Mouse (Mus musculus): ENCODE measurements around the gene Efcab3.

Efcab3 gene

DNA sequence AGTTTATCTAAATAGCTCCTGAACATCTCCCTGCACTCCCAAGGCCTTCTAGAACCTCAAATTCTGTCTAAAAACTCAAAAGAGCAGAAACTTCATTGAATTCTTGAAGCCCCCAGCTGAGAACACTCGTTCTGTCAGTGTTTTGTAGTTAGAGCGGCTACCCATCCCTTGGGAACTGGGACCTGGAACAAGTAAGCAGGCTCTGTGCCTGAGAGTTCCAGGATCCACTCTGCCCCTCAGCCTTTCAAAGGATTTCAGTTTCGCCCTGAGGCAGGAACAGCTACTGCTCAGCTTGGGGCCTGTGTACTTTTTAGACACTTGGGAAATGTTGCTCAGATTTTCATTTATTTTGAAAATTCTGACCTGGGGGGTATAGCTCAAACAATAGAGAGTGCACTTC, 83.2 kb downstream of the Efcab3 start, which contains the start of gene Gm10842:
Gm10842 (plus strand) TSS at position 301 of the 400 bp plus-strand sequence.
- DNase-seq (ENCODE audit: low spot score in 2 of 2) = no peak

DNA sequence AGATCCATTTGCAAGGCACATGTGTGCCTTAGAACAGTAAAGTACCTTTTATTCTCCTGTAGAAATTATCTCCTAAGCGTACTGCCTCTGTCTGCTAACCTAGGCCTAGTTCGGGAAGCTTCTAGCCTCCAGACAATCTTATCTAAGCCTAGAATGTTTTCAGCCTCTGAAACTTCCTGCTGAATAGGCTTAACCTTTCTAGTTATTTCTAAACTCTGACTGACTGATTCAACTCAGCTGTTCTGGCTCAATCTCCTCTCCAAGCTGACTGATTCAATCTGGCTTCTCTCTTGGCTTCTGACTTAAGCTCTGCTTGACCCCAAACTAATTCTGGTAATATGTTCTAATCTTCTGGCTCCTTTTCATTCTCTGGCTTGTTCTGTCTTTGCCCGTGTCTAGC, 86.0 kb downstream of the Efcab3 start:
- DNase-seq (ENCODE audit: low spot score in 2 of 2) = no peak

DNA sequence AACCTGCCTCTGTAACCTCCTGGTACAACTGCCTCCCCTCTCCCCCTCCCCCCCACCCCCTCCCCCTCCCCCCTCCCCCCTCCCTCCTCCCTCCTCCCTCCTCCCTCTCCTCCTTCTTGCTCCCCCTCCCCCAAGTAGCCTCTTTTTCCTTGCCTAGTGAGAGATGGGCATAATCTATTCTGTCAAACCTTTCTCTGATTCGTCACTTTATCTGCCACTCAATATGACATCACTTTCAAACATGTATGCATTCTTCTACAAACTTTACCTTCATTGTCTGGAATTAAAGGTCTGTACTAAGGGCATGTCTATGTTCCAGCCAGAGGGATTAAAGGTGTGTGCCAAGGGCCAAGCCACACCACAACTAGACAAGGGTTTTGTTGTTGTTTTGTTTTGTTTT, 86.4 kb downstream of the Efcab3 start:
- no peak for DNase-seq (ENCODE audit: low spot score in 2 of 2)

DNA sequence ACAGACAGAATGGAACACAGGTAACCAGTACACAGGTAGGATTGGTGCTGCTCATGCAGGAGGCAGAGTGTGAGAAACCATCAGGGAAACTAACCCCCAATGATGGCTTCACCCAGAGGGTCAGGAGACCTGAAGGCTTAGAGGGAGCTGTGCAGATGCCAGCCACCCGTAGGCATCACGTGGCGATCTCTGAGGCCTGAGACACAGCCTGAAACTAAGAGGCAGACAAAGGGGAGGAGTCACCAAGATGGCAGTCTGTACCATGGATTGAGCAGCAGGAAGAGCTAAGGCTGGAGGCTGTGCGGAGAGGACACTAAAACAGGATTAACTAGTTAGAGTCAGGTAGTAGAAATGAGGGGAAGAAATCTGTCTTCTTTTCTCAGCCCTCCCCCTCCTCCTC, 87.3 kb downstream of the Efcab3 start:
- DNase-seq (ENCODE audit: low spot score in 2 of 2) = no peak

DNA sequence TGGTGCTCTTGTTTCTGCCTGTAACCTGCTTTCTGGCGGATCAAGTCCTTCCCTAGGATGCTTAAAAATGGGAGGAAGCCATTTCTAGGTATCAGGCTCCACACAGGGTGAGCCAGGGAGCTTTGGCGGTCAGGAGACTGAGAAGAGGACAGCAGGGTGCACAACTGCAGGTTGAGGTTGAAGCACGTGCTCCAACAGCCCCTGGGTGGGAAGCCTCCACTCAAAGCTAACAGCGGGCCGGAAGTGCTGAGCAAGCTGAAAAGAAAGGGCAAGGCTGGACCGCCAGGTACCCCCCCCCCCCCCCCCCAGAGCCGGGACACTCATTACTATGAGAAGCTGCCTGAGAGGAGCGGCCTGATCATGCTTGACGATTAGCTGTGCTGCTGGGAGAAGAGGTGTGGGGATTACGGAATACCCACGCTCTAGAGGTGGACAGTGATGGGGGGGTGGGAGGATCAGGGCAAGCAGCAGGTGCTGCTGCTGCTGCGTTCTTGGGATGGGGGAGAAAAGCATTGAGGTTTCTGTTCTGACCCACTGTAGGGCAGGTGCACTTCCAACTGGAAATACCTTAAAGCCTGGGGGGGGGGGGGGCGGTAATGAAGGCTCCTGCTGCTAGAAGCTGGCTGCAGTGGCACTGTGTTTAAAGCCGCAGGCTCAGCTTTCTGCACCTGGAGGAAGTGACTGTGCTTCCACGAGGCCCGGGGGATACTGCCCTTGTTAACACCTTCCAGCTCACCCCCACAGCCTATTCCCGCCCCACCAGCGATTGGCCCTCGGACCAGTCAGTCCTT, 88.0 kb downstream of the Efcab3 start:
- peak in 1 of 2 experiments; percentile 38 for DNase-seq (ENCODE audit: low spot score in 2 of 2)

DNA sequence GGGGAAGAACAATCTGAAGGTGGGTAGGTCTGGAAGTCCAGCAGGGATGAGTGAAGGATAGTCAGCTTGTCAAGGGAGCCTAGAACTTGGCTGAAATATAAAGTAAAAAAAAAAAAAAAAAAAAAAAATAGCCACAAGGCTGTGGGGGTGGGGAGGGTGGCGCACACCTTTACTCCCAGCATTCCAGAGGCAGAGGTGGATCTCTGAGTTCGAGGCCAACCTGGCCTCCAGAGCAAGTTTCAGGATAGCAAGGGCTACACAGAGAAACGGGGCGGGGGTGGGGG, 88.6 kb downstream of the Efcab3 start:
- DNase-seq (ENCODE audit: low spot score in 2 of 2) = no peak

DNA sequence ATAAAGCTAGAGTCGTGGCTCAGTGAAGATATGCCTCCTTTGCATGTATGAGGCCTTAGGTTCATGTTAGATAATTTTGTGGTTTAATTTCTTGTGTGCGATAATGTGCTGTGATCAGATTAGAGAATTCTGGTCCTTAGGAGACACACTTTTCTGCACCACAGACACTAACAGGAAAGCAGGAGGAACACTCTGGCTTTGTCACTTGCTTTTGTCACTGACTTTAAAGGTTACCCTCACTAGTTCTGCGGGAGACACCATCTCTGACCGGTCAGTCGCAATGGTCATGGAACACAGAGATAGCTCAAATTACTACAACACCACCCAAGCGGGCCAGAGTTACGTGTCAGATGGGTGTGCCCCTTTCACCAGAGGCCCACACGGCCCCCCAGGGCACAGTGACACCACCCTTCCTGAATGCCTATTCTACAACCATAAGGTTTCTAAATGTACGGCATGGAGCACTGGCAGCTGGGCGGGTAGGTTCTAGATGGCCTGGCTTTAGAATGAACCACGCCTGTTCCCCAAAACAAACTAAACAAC, 89.0 kb downstream of the Efcab3 start:
- peak in 1 of 2 experiments; percentile 38 for DNase-seq (ENCODE audit: low spot score in 2 of 2)

DNA sequence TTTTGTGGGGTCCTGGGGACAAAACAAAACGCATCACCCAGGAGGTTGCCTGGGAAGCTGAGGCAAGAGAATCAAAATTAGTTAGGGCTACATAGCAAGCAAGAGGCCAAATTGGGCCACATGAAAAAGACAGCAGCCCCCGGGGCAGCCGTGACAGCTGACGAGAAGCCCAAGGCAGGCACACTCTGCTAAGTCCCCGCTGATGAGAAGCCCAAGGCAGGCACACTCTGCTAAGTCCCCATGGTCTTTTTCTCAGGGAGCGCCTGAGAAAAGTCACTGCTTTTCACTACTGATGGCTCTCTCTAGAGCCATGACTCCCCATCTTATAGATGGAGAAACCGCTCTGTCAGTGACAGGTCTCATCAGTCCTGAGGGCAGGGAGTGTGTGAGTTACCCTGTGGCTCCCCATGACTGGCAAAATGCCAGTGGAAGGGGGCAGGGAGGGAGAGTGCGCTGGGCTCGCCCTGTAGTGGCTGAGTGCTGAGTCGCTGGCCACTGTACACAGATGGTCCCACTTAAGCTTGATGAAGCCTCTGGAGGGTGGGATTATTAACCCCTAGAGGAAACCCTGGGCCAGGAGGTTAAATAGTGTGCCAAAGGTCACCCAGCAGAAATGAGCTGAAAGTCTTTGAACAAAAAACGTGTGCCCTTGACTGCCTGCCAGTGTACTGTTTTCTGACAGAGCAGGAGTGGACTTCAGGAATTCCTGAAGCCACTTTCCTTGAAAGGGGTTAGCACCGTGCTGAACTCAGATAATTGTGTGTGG, 89.9 kb downstream of the Efcab3 start:
- DNase-seq (ENCODE audit: low spot score in 2 of 2) = peak; percentile 64 to 74

DNA sequence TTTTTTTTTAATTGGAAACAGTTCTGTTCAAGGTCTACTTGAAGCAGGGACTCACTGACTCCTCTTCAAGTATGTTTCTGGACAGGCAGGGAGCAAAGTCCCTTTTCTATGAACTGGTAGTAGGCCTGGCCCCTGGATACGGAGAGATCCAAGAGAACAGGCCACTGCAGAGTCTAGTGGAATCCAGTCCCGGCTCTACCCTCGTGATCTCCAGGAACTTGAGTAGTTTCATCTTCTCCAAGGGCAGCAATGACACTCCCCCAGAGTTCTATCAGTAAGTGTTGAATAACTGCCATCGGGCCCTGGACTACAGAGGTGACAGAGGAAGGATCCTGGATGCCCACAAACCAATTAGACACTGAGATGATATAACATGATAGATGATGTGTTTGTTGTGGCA, 92.5 kb downstream of the Efcab3 start:
- no peak for DNase-seq (ENCODE audit: low spot score in 2 of 2)

DNA sequence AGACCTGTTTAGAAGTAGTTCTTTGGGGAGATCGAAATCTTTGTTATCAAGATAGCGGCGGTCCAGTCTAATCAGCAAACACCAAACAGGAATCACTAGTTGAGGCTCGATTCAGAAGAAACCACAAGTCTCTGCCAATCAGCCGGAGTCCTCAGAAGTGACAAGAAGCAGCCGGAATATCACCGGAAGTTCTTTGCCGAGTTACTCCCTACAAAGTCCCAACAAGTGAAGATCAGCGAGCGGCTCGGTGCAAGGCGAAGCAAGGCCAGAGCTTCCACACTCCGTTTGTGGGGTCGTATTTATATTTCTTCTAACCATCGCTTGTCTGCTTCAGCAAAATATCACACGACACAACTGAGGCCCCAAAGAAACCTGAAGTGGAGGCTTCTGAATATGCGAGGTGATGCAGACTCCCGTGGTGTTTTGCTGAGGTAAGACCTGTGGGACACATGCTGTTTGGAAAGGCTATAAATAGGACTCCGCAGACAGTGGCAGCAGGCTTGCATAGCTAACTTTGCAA, 93.4 kb downstream of the Efcab3 start:
- DNase-seq (ENCODE audit: low spot score in 2 of 2) = no peak

DNA sequence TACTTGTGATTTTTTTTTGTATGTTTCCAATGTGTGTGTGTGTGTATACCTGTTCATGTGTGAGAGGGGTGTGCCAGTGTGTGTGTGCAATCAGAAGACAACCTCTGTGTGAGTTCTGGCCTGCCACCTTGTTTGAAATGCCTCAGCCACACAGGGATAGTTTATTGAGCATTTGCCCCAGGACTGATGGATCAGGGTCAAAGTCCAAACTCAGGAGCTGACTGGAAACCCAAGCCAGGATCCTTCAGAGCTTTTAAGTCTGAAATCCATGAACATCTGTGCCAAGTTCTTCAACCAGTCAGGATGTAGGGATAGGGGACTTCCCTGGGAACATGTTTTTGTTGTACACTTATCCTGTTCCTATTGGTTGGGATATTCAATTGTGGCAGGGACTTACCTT, 94.7 kb downstream of the Efcab3 start:
- DNase-seq (ENCODE audit: low spot score in 2 of 2) = no peak

DNA sequence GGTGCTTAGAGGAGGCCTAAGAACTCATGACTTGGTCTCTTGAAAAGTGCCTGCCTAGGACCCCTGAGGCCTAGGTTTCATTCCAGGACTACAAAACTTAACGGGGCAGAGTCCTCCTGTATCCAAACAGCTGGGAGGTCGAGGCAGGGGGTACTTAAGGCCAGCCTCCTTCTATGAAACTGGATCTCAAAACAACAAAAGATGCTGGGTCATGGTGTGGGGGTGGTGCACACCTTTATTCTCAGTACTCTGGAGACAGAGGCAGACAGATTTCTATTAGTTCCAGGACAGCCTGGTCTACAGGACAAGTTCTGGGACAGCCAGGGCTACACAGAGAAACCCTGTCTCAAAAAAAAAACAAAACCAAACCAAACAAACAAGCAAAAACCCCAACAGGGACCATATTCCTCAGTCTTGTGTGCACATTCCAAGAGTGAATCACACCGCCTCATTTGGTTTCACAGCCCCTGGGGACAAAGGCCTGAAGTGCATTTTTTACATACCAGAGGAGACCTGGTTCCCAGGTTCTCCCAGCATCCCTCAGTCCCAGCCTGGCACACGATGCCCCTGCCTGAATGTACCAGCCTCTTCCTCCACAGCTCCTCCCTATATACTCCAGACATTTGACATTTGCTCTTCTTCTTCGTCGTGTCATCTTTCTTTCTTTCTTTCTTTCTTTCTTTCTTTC, 96.4 kb downstream of the Efcab3 start:
- DNase-seq (ENCODE audit: low spot score in 2 of 2) = no peak

DNA sequence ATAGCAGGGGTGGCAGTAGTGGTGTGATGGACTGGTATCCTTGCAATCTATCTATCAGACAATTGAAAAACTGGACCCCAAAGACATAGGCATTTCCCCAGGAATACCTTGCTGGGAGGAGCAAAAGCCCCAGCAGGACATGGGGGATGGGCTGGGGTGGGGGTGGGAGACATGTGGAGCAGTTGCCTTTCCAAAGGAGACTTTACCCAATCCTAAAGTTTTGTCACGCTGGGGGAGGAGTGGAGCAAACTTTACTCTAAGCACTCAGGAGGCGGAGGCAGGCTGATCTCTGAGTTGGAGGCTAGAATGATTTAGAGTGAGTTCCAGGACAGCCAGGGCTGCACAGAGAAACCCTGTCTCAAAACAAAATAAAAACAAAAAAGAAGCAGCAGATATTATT, 98.0 kb downstream of the Efcab3 start:
- no peak for DNase-seq (ENCODE audit: low spot score in 2 of 2)

DNA sequence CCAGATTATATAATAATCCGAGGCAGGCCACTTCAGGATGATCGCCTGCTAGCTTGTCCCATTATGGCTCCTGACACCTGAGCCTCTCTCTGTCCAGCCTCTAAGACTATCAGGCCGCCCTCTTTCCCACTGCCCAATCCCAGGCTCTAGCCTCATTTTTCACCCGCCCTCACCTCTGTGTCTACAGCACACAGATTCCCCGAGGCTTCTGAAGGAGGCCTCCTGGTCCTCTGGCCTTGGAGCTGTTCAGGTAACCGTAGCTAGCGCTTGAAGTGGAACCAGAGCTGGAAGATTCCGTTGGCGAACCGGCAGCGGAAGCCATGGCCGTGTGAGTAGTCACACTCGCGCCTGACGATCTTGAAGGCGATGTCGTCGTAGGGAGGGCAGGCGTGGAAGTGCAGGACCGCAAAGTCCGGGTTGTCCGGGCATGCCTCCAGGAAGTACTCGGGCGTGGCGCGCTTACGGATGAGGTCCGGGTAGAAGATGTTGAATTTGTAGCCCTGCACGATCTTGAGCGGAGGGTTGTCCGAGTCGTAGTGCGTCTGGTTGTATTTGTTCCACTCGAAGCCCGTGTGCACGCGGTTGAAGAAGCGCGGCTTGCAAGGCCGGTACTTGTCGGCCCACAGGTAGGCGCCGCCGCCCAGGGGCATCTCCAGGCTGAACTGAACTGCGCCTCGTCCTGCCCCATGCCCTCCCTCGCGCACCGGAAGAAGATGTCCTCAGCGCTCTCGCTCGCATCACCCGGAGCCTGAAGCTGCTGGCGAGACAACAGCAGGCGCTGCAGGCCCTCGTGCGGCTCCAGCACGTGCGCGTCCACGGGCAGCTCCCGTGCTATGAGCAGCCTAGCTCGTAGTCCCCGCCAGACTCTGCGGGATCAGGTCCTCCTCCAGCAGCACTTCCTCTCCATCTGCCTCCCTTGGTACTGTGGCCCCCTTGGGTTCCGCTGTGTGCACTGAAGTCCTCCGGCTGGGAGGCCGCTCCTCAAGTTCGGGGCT, 101.4 kb downstream of the Efcab3 start:
- no peak for DNase-seq (ENCODE audit: low spot score in 2 of 2)

DNA sequence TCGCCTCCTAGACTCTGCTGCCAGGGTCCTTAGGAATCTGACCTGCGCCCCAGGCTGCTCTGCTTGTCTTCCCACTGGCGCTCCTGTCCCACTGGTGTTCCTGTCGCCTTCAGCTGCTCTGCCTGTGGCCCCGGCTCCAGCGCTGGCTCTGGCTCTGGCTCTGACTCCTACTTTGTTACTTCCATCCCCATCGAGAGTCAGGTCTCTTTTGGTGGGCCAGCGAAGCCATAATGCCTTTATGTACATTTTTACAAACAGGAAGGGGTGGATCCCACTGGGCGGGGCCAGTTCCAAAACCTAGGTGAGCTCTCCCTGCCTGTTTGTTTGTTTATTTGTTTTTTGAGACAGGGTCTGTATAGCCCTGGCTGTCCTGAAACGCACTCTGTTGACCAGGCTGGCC, 103.4 kb downstream of the Efcab3 start:
- DNase-seq (ENCODE audit: low spot score in 2 of 2) = no peak

All from spleen, postnatal 10 days (tissue).